Mouse (Mus musculus) B cell, adult 2 months (primary cell): ENCODE measurements around the gene Bpifb5.
"Not testable (repeated sequence)": the region's sequence is repeated elsewhere in the genome, so short reads cannot be mapped to it uniquely, and the experiment has no call there.

Experiments
- DNase-seq, 2 experiments: peaks; one replicate each; pipeline ENCODE4 v3.0.0; 2022

The Bpifb5 gene

GRCm38 (mm10) chr2:154242726-154243125 is 19.2 kb downstream of the Bpifb5 start:
- not testable (repeated sequence) for DNase-seq

DNA sequence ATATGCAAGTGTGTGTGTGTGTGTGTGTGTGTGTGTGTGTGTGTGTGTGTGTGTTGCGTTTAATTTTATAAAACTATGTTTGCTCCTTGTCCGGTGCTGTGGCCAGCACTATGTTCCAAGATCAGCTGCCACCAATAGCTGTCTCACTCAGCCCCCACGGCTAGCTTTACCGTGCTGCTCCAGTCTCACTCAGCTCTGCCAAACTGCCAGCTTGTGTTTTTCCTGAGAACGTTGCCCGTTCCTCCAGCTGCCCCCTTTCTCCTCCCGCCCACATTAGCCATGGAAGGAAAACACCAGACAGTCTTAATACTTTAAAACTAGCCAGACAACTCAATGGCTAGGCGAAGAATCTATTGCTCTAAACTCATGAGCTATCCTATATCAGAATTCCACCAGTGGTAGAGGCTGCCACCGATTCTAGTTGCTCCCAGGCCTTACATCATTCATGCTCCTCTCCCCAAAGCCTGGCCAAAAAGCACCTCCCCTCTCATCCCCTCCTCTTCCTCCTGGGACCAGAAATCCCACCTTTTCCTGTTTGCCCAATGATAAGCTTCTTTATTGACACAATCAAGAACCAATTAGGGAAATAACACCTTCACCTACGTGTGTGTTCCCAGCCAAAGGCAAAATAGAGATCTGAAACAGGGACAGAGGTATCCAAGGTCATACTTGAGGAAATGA is 20.0 kb downstream of the Bpifb5 start:
- no peak for DNase-seq

GRCm38 (mm10) chr2:154245322-154245721 is 21.8 kb downstream of the Bpifb5 start:
- DNase-seq = no peak

GRCm38 (mm10) chr2:154255254-154255653 is 31.7 kb downstream of the Bpifb5 start:
- not testable (repeated sequence) for DNase-seq

DNA sequence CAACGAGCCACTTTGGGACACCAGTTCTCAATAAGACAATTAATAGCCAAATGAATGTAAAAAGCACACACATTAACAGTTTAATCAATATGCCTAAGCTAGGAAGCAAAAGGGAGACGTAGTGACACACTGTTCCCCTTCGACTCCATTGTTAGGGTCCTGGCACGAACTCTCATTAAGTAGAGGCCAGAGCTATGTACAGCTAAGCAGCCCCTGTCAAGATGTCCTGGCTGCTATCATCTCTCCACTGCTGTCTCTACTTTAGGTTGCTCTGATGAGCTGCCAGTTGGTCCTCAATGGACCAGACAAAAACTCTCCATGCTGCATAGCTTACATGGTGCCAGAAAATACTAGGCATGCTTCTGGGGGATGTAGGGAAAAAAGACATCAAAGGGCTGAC is 32.2 kb downstream of the Bpifb5 start:
- no peak for DNase-seq

- DNase-seq = not testable (repeated sequence)
Observed at GRCm38 (mm10) chr2:154257554-154257953, 34.0 kb downstream of the Bpifb5 start, which contains the start of gene Bpifb9a. Bpifb9a (plus strand) TSS chr2:154257854.

DNA sequence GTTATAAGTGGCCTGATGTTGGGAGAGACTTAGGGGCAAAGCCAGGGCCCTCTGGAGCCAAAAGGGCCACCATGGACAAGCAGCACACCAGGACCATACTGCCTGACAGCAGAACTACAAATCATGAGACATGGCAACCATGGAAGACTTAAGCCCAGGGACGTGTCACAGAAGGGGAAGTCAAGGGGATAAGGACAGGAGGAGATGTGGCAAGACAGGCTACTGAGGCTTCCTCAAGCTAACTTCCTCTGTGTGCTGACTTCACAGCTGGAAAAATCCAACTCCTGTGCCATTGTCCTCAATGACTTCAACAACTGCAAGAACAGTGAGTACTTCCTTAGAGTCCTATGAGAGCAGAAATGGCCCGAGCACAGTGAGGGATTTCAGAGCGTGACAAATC is 40.9 kb downstream of the Bpifb5 start:
- not testable (repeated sequence) for DNase-seq
